Mouse (Mus musculus): Measurements from ENCODE around the gene E430018J23Rik.
"Not testable (repeated sequence)": the region's sequence is repeated elsewhere in the genome, so short reads cannot be mapped to it uniquely, and the experiment has no call there.

The E430018J23Rik gene

GRCm38 (mm10) chr7:127342888-127343287 is 50.5 kb downstream of the E430018J23Rik start:
- CTCF ChIA-PET, result no interaction called here

GRCm38 (mm10) chr7:127342332-127342731 is 51.1 kb downstream of the E430018J23Rik start:
- CTCF ChIA-PET, result no interaction called here

GRCm38 (mm10) chr7:127341861-127342260 is 51.6 kb downstream of the E430018J23Rik start:
- CTCF ChIA-PET, result not testable (repeated sequence)

- CTCF ChIA-PET, result no interaction called here
These were observed 52.1 kb downstream of the E430018J23Rik start for GRCm38 (mm10) chr7:127341356-127341755.

Measured in spleen, embryonic (tissue).